Mouse (Mus musculus): Measurements from ENCODE around the gene Enoph1. TPM values are rescaled to one million over a fixed set of nuclear protein-coding genes. Genes with fewer than 3 reads are reported as not detected.

Enoph1 gene
- polyA plus RNA-seq, 1 experiment from 2014 or later = 31.2 TPM

GRCm38 (mm10) chr5:100043361-100043760 is 3.6 kb downstream of the Enoph1 start:
- Histone ChIP-seq H3K36me3 (ENCODE audit: control insufficient read depth, insufficient read depth, low read length) (no peaks in the 10 kb centered on the region), H3K4me1 (ENCODE audit: control insufficient read depth, insufficient read depth, low read length) (peaks cover 16% of the 10 kb centered on the region; the same call in 1 of the 2 replicates), H3K4me2 (no peak overlapping the region), H3K9ac (ENCODE audit: low read depth, low read length) (no peak overlapping the region), H3K4me3 (ENCODE audit: low read depth, low read length) (no peak overlapping the region), H3K27ac (ENCODE audit: low read depth, low read length) (no peak overlapping the region), H3K9me3 (replicated peaks; ENCODE audit: control insufficient read depth, low read length) (no peaks in the 10 kb centered on the region), H3K27me3 (ENCODE audit: control insufficient read depth, insufficient read depth, low read length) (no peaks in the 10 kb centered on the region)
- WGBS (ENCODE audit: insufficient replicate concordance) = 92% methylated on average over 5 of the region's 5 CpGs
- ATAC-seq (replicated peaks; ENCODE audit: insufficient number of reproducible peaks, low FRiP score, low TSS enrichment) = no peak

- Histone ChIP-seq H3K4me2 (no peak overlapping the region), H3K27ac (ENCODE audit: low read depth, low read length) (no peak overlapping the region)
These were observed 4.2 kb downstream of the Enoph1 start for GRCm38 (mm10) chr5:100044030-100044429.

GRCm38 (mm10) chr5:100044621-100045020 is 4.8 kb downstream of the Enoph1 start:
- H3K4me3 ChIP-seq (ENCODE audit: low read depth, low read length) = no peak overlapping the region
- ATAC-seq (replicated peaks; ENCODE audit: insufficient number of reproducible peaks, low FRiP score, low TSS enrichment) = no peak
- H3K9ac ChIP-seq (ENCODE audit: low read depth, low read length) = no peak overlapping the region
- no peaks in the 10 kb centered on the region for H3K36me3 ChIP-seq (ENCODE audit: control insufficient read depth, insufficient read depth, low read length)
- no peaks in the 10 kb centered on the region for H3K9me3 ChIP-seq (replicated peaks; ENCODE audit: control insufficient read depth, low read length)
- H3K27ac ChIP-seq (ENCODE audit: low read depth, low read length) = no peak overlapping the region
- H3K4me2 ChIP-seq = no peak overlapping the region
- WGBS (ENCODE audit: insufficient replicate concordance) = 80% methylated on average over 5 of the region's 5 CpGs
- H3K4me1 ChIP-seq (ENCODE audit: control insufficient read depth, insufficient read depth, low read length) = peaks cover 16% of the 10 kb centered on the region; the same call in 1 of the 2 replicates
- no peaks in the 10 kb centered on the region for H3K27me3 ChIP-seq (ENCODE audit: control insufficient read depth, insufficient read depth, low read length)

More at GRCm38 (mm10) chr5:100044030-100044429, 4.2 kb downstream of the Enoph1 start:
- no peak overlapping the region for H3K4me3 ChIP-seq (ENCODE audit: low read depth, low read length)
- no peak for ATAC-seq (replicated peaks; ENCODE audit: insufficient number of reproducible peaks, low FRiP score, low TSS enrichment)
- WGBS (ENCODE audit: insufficient replicate concordance) = 80% methylated on average over 4 of the region's 4 CpGs
- no peaks in the 10 kb centered on the region for H3K36me3 ChIP-seq (ENCODE audit: control insufficient read depth, insufficient read depth, low read length)
- no peak overlapping the region for H3K9ac ChIP-seq (ENCODE audit: low read depth, low read length)
- no peaks in the 10 kb centered on the region for H3K27me3 ChIP-seq (ENCODE audit: control insufficient read depth, insufficient read depth, low read length)
- no peaks in the 10 kb centered on the region for H3K9me3 ChIP-seq (replicated peaks; ENCODE audit: control insufficient read depth, low read length)
- peaks cover 16% of the 10 kb centered on the region; the same call in 1 of the 2 replicates for H3K4me1 ChIP-seq (ENCODE audit: control insufficient read depth, insufficient read depth, low read length)

- no peaks in the 10 kb centered on the region for H3K27me3 ChIP-seq (ENCODE audit: control insufficient read depth, insufficient read depth, low read length)
- no peaks in the 10 kb centered on the region for H3K9me3 ChIP-seq (replicated peaks; ENCODE audit: control insufficient read depth, low read length)
- 75% methylated on average over 3 of the region's 3 CpGs for WGBS (ENCODE audit: insufficient replicate concordance)
- H3K4me1 ChIP-seq (ENCODE audit: control insufficient read depth, insufficient read depth, low read length) = peaks cover 13% of the 10 kb centered on the region; the same call in 1 of the 2 replicates
- H3K9ac ChIP-seq (ENCODE audit: low read depth, low read length) = no peak overlapping the region
- no peak overlapping the region for H3K4me3 ChIP-seq (ENCODE audit: low read depth, low read length)
- no peak overlapping the region for H3K27ac ChIP-seq (ENCODE audit: low read depth, low read length)
- H3K36me3 ChIP-seq (ENCODE audit: control insufficient read depth, insufficient read depth, low read length) = no peaks in the 10 kb centered on the region
- ATAC-seq (replicated peaks; ENCODE audit: insufficient number of reproducible peaks, low FRiP score, low TSS enrichment) = no peak
- H3K4me2 ChIP-seq = no peak overlapping the region
These were observed 6.3 kb downstream of the Enoph1 start for GRCm38 (mm10) chr5:100046096-100046495.

- Histone ChIP-seq H3K4me3 (ENCODE audit: low read depth, low read length) (no peak overlapping the region), H3K36me3 (ENCODE audit: control insufficient read depth, insufficient read depth, low read length) (no peaks in the 10 kb centered on the region), H3K27me3 (ENCODE audit: control insufficient read depth, insufficient read depth, low read length) (no peaks in the 10 kb centered on the region), H3K4me2 (no peak overlapping the region), H3K9ac (ENCODE audit: low read depth, low read length) (no peak overlapping the region), H3K4me1 (ENCODE audit: control insufficient read depth, insufficient read depth, low read length) (peaks cover 13% of the 10 kb centered on the region; the same call in 1 of the 2 replicates), H3K27ac (ENCODE audit: low read depth, low read length) (no peak overlapping the region), H3K9me3 (replicated peaks; ENCODE audit: control insufficient read depth, low read length) (no peaks in the 10 kb centered on the region)
- ATAC-seq (replicated peaks; ENCODE audit: insufficient number of reproducible peaks, low FRiP score, low TSS enrichment) = no peak
- 68% methylated on average over 8 of the region's 8 CpGs for WGBS (ENCODE audit: insufficient replicate concordance)
These were observed 7.4 kb downstream of the Enoph1 start for GRCm38 (mm10) chr5:100047143-100047640.

- Histone ChIP-seq H3K36me3 (ENCODE audit: control insufficient read depth, insufficient read depth, low read length) (no peaks in the 10 kb centered on the region), H3K27me3 (ENCODE audit: control insufficient read depth, insufficient read depth, low read length) (no peaks in the 10 kb centered on the region), H3K4me3 (ENCODE audit: low read depth, low read length) (no peak overlapping the region), H3K27ac (ENCODE audit: low read depth, low read length) (no peak overlapping the region), H3K4me2 (no peak overlapping the region), H3K4me1 (ENCODE audit: control insufficient read depth, insufficient read depth, low read length) (peaks cover 13% of the 10 kb centered on the region; the same call in 1 of the 2 replicates), H3K9ac (ENCODE audit: low read depth, low read length) (no peak overlapping the region), H3K9me3 (replicated peaks; ENCODE audit: control insufficient read depth, low read length) (no peaks in the 10 kb centered on the region)
- 62% methylated on average over 7 of the region's 7 CpGs for WGBS (ENCODE audit: insufficient replicate concordance)
- ATAC-seq (replicated peaks; ENCODE audit: insufficient number of reproducible peaks, low FRiP score, low TSS enrichment) = no peak
These were observed 8.1 kb downstream of the Enoph1 start for GRCm38 (mm10) chr5:100047871-100048270.

GRCm38 (mm10) chr5:100049904-100050303 is 10.1 kb downstream of the Enoph1 start:
- H3K27ac ChIP-seq (ENCODE audit: low read depth, low read length) = no peak overlapping the region
- H3K9me3 ChIP-seq (replicated peaks; ENCODE audit: control insufficient read depth, low read length) = no peaks in the 10 kb centered on the region
- H3K36me3 ChIP-seq (ENCODE audit: control insufficient read depth, insufficient read depth, low read length) = no peaks in the 10 kb centered on the region
- no peak overlapping the region for H3K9ac ChIP-seq (ENCODE audit: low read depth, low read length)
- H3K27me3 ChIP-seq (ENCODE audit: control insufficient read depth, insufficient read depth, low read length) = no peaks in the 10 kb centered on the region
- no peak overlapping the region for H3K4me2 ChIP-seq
- H3K4me3 ChIP-seq (ENCODE audit: low read depth, low read length) = no peak overlapping the region
- 88% methylated on average over 3 of the region's 3 CpGs for WGBS (ENCODE audit: insufficient replicate concordance)
- peaks cover 20% of the 10 kb centered on the region for H3K4me1 ChIP-seq (ENCODE audit: control insufficient read depth, insufficient read depth, low read length)
- ATAC-seq (replicated peaks; ENCODE audit: insufficient number of reproducible peaks, low FRiP score, low TSS enrichment) = no peak

- no peaks in the 10 kb centered on the region for H3K36me3 ChIP-seq (ENCODE audit: control insufficient read depth, insufficient read depth, low read length)
- H3K9me3 ChIP-seq (replicated peaks; ENCODE audit: control insufficient read depth, low read length) = no peaks in the 10 kb centered on the region
- no peak overlapping the region for H3K4me2 ChIP-seq
- H3K4me1 ChIP-seq (ENCODE audit: control insufficient read depth, insufficient read depth, low read length) = peaks cover 17% of the 10 kb centered on the region
- ATAC-seq (replicated peaks; ENCODE audit: insufficient number of reproducible peaks, low FRiP score, low TSS enrichment) = no peak
- H3K27me3 ChIP-seq (ENCODE audit: control insufficient read depth, insufficient read depth, low read length) = no peaks in the 10 kb centered on the region
- H3K27ac ChIP-seq (ENCODE audit: low read depth, low read length) = no peak overlapping the region
- WGBS (ENCODE audit: insufficient replicate concordance) = 87% methylated on average over 7 of the region's 7 CpGs
- H3K4me3 ChIP-seq (ENCODE audit: low read depth, low read length) = no peak overlapping the region
- H3K9ac ChIP-seq (ENCODE audit: low read depth, low read length) = no peak overlapping the region
These were observed 12.9 kb downstream of the Enoph1 start for GRCm38 (mm10) chr5:100052728-100053127.
